ENCODE assay signal across 21 mouse cellular contexts in the genomic region with DNA sequence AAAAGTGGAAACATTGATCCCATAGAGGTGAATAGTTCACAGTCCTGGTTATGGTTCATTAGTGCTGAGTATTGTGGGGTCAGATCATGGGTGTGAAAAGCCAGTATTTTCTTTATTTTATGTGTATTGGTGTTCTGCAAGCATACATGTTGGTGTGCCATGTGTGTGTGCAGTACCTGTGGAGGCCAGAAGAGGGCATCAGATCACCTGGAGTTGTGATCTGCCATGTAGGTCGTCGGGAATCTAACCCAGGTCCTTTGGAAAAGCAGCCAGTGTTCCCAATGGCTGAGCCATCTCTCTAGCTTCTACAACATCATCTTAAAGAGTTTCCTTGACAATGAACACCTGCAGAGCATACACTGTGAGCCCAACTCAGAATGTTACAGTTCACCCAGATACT. TPM values are rescaled to one million over a fixed set of nuclear protein-coding genes. Genes with fewer than 3 reads are reported as not detected.
A peak's percentile ranks its signal among the peaks of the same experiment; 100 is the strongest.
DNase-seq lines count a peak whose midpoint lies in the region; ATAC-seq and TF ChIP-seq lines count a peak whose summit lies in the region.
"Had no signal": no experiment of that assay in that cellular context is flagged by ENCODE, and none has a peak within 500 bp of the region (broad histone marks: within the 10 kb centered on the region; RNA-seq: fewer than 3 reads in every experiment).

No protein-coding gene starts in this region.

- no peak for TF ChIP-seq POLR2A in liver, adult 2 months (IDR thresholded peaks at IDR 0.05; ENCODE audit: extremely low read depth, insufficient read depth, low read length)
- TF ChIP-seq POLR2A in brain, embryonic 14.5 days (IDR thresholded peaks at IDR 0.05; ENCODE audit: borderline replicate concordance, extremely low read depth, insufficient read depth, insufficient read length, poor library complexity, severe bottlenecking) = no peak

- H3K4me2 ChIP-seq in forebrain, postnatal 0 days (ENCODE audit: low read depth) = no peak overlapping the region
- no peak overlapping the region for H3K4me2 ChIP-seq in forebrain, embryonic 16.5 days (ENCODE audit: low read length)
- H3K4me2 ChIP-seq: embryonic facial prominence, embryonic 12.5 days; hindbrain, embryonic 12.5 days; limb, embryonic 15.5 days; stomach, embryonic 15.5 days had no signal

- no peak overlapping the region for H3K4me3 ChIP-seq in forebrain, postnatal 0 days (ENCODE audit: low read depth, low read length)
- no peak overlapping the region for H3K4me3 ChIP-seq in forebrain, embryonic 16.5 days (replicated peaks; ENCODE audit: low read length)
- no peak overlapping the region for H3K4me3 ChIP-seq in liver, adult 2 months (ENCODE audit: insufficient read depth, low read depth, low read length)
- H3K4me3 ChIP-seq in E14TG2a.4 (replicated peaks; ENCODE audit: low read length) = no peak overlapping the region
- H3K4me3 ChIP-seq: embryonic facial prominence, embryonic 12.5 days; hindbrain, embryonic 12.5 days; limb, embryonic 15.5 days; stomach, embryonic 15.5 days had no signal

- no peaks in the 10 kb centered on the region for H3K36me3 ChIP-seq in forebrain, postnatal 0 days (ENCODE audit: insufficient read depth)
- H3K36me3 ChIP-seq in forebrain, embryonic 16.5 days (ENCODE audit: control insufficient read depth, insufficient read depth) = no peaks in the 10 kb centered on the region
- no peaks in the 10 kb centered on the region for H3K36me3 ChIP-seq in liver, adult 2 months (ENCODE audit: control insufficient read depth, insufficient read depth, low read length)
- no peaks in the 10 kb centered on the region for H3K36me3 ChIP-seq in E14TG2a.4 (ENCODE audit: insufficient read depth, low read length)
- H3K36me3 ChIP-seq: embryonic facial prominence, embryonic 12.5 days; G1E; hindbrain, embryonic 12.5 days; limb, embryonic 15.5 days; stomach, embryonic 15.5 days had no signal

- peak; percentile 6; the same call in 1 of the 2 replicates for TF ChIP-seq CTCF in forebrain, postnatal 0 days (IDR thresholded peaks at IDR 0.05; ENCODE audit: low read depth)
- TF ChIP-seq CTCF in liver, adult 2 months (IDR thresholded peaks at IDR 0.05; ENCODE audit: low read depth, low read length) = peak; percentile 9; the same call in 1 of the 2 replicates
- TF ChIP-seq CTCF in E14TG2a.4 (conservative IDR thresholded peaks at IDR 0.05; ENCODE audit: low read length) = peak; percentile 43
- TF ChIP-seq CTCF in brain, embryonic 14.5 days (IDR thresholded peaks at IDR 0.05; ENCODE audit: borderline replicate concordance, extremely low read depth, insufficient read depth, insufficient read length) = peak; percentile 28; the same call in 1 of the 2 replicates

- no peak for DNase-seq in forebrain, postnatal 0 days
- no peak for DNase-seq in liver, adult 2 months (ENCODE audit: extremely low read depth, low read depth, low spot score)
- DNase-seq in liver = no peak
- DNase-seq in brain, embryonic 14.5 days (ENCODE audit: low read depth) = no peak
- no peak for DNase-seq in thymus, postnatal 0 days (ENCODE audit: low spot score)
- DNase-seq: adrenal gland, adult 8-10 months; cerebellum, adult 2 months; gastrocnemius, postnatal 10 days; heart, postnatal 10 days; kidney, adult 11 months; kidney, postnatal 25 days; layer of hippocampus, adult 9-11 months; right cerebral cortex, adult 18-20 months; thymus, postnatal 25 days had no signal

- H3K9me3 ChIP-seq in forebrain, postnatal 0 days (ENCODE audit: low read length) = no peaks in the 10 kb centered on the region
- 0 out of 2 replicates have a peak, but pooled peaks cover 2% of the 10 kb centered on the region for H3K9me3 ChIP-seq in forebrain, embryonic 16.5 days (ENCODE audit: control insufficient read depth, low read length)
- H3K9me3 ChIP-seq in E14TG2a.4 (ENCODE audit: low read length) = peaks cover 14% of the 10 kb centered on the region
- H3K9me3 ChIP-seq: embryonic facial prominence, embryonic 12.5 days; stomach, embryonic 15.5 days had no signal

- WGBS in forebrain, postnatal 0 days = 88% methylated on average over 2 of the region's 2 CpGs
- 86% methylated on average over 2 of the region's 2 CpGs for WGBS in forebrain, embryonic 16.5 days
- 89% methylated on average over 2 of the region's 2 CpGs for WGBS in liver, adult 2 months

- H3K79me2 ChIP-seq in liver, adult 2 months (ENCODE audit: control insufficient read depth, insufficient read depth, low read length) = no peaks in the 10 kb centered on the region

- no peaks in the 10 kb centered on the region for H3K4me1 ChIP-seq in forebrain, postnatal 0 days (ENCODE audit: insufficient read depth)
- no peaks in the 10 kb centered on the region for H3K4me1 ChIP-seq in forebrain, embryonic 16.5 days (replicated peaks; ENCODE audit: control insufficient read depth, insufficient read depth, low read length)
- no peaks in the 10 kb centered on the region for H3K4me1 ChIP-seq in liver, adult 2 months (ENCODE audit: control insufficient read depth, insufficient read depth, low read length)
- H3K4me1 ChIP-seq in E14TG2a.4 (replicated peaks; ENCODE audit: low read depth, low read length) = peaks cover under 1% of the 10 kb centered on the region; the same call in 1 of the 2 replicates
- H3K4me1 ChIP-seq: embryonic facial prominence, embryonic 12.5 days; hindbrain, embryonic 12.5 days had no signal

- ATAC-seq in forebrain, postnatal 0 days = no peak
- no peak for ATAC-seq in forebrain, embryonic 16.5 days

- no peaks in the 10 kb centered on the region for H3K27me3 ChIP-seq in forebrain, postnatal 0 days (ENCODE audit: insufficient read depth, low read length)
- no peaks in the 10 kb centered on the region for H3K27me3 ChIP-seq in forebrain, embryonic 16.5 days (replicated peaks; ENCODE audit: control insufficient read depth, insufficient read depth, low read length)
- no peaks in the 10 kb centered on the region for H3K27me3 ChIP-seq in liver, adult 2 months (ENCODE audit: control insufficient read depth, insufficient read depth, low read length)
- H3K27me3 ChIP-seq in E14TG2a.4 (ENCODE audit: insufficient read depth, low read length) = peaks cover 22% of the 10 kb centered on the region
- H3K27me3 ChIP-seq: embryonic facial prominence, embryonic 12.5 days; hindbrain, embryonic 12.5 days; limb, embryonic 15.5 days; stomach, embryonic 15.5 days had no signal

- no peak overlapping the region for H3K27ac ChIP-seq in forebrain, postnatal 0 days (ENCODE audit: low read depth, low read length)
- H3K27ac ChIP-seq in forebrain, embryonic 16.5 days (ENCODE audit: low read length) = no peak overlapping the region
- H3K27ac ChIP-seq in liver, adult 2 months (replicated peaks; ENCODE audit: insufficient read depth, low read depth, low read length) = no peak overlapping the region
- H3K27ac ChIP-seq: embryonic facial prominence, embryonic 12.5 days; hindbrain, embryonic 12.5 days; stomach, embryonic 15.5 days had no signal

- no peak overlapping the region for H3K9ac ChIP-seq in forebrain, postnatal 0 days
- H3K9ac ChIP-seq in forebrain, embryonic 16.5 days (replicated peaks; ENCODE audit: low read depth, low read length) = no peak overlapping the region
- no peak overlapping the region for H3K9ac ChIP-seq in liver, adult 2 months (ENCODE audit: low read depth, low read length)
- H3K9ac ChIP-seq: embryonic facial prominence, embryonic 12.5 days; hindbrain, embryonic 12.5 days; limb, embryonic 15.5 days; stomach, embryonic 15.5 days had no signal

RNA-seq across cellular contexts. Expression of a gene that starts 45.3 kb away (rescaled TPM):
- 31.9 and 52.2 TPM in 2 replicates for total RNA-seq in forebrain, postnatal 0 days (2014; rRNA removed)
- 28.0 and 44.0 TPM in 2 replicates for polyA plus RNA-seq in forebrain, postnatal 0 days (2015; fragmentation: Nextera tagmentation; extraction: Ambion mirVana)
- polyA plus RNA-seq in forebrain, embryonic 16.5 days (2015; fragmentation: Nextera tagmentation; extraction: Ambion mirVana) = 39.3 and 42.6 TPM in 2 replicates
- 0.18 and 1.2 TPM in 2 replicates for total RNA-seq in liver, adult 2 months (2014; rRNA removed)
- 0.23 and 0.27 TPM in 2 replicates for polyA plus RNA-seq in liver, adult 2 months (2012; rRNA removed)
- polyA plus RNA-seq in brain, embryonic 14.5 days (2012; rRNA removed) = 11.5 and 24.3 TPM in 2 replicates
- polyA plus RNA-seq in thymus, postnatal 0 days (2015; fragmentation: Nextera tagmentation; extraction: Ambion mirVana) = 15.5 and 16.5 TPM in 2 replicates
